Mouse (Mus musculus): ENCODE measurements around the gene Prss30.

Prss30 gene

DNA sequence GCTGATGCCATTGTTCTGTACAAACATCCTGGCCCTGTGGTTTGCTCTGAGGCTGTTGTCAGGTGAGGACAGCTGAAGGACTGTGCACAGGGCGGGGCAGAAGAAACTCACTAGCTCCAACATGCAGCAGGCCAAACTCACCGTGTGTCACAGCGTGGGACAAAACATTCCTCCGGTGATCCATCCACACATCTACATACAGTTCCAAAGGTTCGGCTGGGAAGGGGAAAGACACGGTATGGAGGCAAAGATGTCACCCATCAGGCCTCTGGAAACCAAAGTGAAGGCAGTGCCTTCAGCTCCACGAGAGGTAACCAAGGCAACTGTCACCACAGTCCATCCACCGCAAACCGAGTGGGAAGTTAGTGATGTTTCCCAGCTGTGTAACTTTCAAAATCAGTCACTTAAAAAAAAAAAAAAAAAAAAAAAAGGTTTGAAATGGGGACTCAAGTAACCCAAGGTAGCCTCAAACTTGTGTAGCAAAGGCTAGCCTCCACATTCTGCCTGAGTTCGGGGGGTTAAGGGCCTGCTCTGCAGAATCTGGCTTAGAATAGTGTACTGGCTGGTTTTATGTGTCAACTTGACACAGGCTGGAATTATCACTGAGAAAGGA, at the start of gene Prss30:
Gene Prss30, minus strand, starts transcription at position 270 of the 613 bp plus-strand sequence.
- no peak for DNase-seq (ENCODE audit: low spot score)

DNA sequence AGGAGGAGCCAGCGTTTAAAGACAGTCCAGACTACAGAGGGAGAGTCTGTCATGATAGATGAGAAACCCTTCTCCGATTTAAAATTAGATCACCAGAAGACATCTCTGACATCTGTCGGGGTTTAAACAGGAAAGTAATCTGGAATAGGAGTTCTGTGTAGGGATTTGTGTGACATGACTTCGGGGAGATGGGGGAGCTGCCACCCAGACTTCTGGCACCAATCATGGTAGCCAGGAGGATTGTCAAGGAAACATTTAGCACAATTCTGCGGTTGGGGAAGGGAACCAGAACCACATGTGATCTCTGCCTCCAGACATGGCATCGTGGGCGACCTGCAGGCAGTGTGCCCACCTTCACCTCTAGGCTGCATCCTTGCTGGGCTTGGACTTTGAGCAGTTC, 49.1 kb upstream of the Prss30 start:
- DNase-seq (ENCODE audit: low spot score) = no peak

GRCm38 (mm10) chr17:24021375-24022199, 41.2 kb upstream of the Prss30 start:
- DNase-seq (ENCODE audit: low spot score) = no peak

GRCm38 (mm10) chr17:24020696-24021095, 40.3 kb upstream of the Prss30 start:
- no peak for DNase-seq (ENCODE audit: low spot score)

GRCm38 (mm10) chr17:24015727-24016126, 35.4 kb upstream of the Prss30 start:
- DNase-seq (ENCODE audit: low spot score) = peak; percentile 55

- no peak for DNase-seq (ENCODE audit: low spot score)
These were observed 34.1 kb upstream of the Prss30 start for GRCm38 (mm10) chr17:24014433-24014965.

DNA sequence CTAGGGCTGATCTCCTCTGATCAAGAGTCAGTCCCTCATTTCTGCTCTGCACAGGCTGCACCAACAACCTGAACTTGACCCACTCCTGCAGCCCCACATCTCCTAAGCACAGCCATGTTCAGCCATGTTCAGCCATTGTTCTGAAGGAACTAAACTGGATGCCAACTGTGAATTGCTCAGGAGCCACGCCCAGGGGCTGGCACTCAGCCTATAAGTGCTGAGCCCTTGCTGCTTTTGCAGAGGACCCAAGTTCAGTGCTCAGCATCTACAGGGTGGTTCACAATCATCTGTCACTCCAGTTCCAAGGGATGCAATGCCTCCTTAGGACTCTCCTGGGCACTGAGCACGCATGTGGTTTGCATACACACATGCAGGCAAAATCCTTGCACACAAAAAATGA, 32.6 kb upstream of the Prss30 start:
- DNase-seq (ENCODE audit: low spot score) = no peak

GRCm38 (mm10) chr17:24009617-24010016, 29.3 kb upstream of the Prss30 start:
- DNase-seq (ENCODE audit: low spot score) = no peak

GRCm38 (mm10) chr17:24008105-24008504, 27.7 kb upstream of the Prss30 start:
- DNase-seq (ENCODE audit: low spot score) = no peak

- no peak for DNase-seq (ENCODE audit: low spot score)
These were observed 27.0 kb upstream of the Prss30 start for GRCm38 (mm10) chr17:24007391-24007790.

DNA sequence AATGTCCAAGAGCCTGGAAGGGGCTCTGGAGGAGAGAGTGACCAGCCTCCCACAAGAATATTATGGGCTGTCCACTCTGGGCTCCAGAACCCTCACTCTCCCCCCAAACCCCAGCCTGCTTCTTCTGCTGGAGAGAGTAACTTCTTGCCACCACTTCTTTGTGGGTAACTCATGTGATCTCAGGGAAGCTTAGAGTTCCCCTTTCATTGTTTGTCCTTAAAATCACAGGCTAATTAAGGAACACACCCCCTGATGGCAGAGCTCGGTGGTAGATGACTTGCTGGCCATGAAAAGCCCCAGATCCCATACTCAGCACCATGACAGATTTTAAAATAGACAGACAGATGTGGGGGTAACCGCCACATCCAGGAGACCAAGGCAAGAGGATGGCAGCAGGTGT, 26.6 kb upstream of the Prss30 start:
- no peak for DNase-seq (ENCODE audit: low spot score)

DNA sequence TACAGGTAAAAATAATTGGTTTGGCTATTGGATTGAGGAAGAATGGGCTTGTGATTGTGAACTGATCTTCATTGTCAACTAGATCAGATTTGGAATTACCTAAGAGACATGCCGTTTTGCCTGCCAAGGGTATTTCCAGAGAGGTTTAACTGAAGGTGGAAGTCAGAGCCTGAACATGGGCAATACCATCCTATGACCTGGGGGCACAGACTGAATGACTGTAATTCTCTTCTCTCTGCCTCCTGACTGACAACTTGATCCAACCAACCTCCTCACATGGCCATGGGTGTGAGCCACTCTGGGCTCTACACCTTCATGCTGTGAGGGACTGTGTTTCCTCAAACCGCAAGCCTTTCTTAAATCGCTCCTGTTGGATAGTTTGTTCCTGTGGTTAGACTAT, 24.7 kb upstream of the Prss30 start:
- no peak for DNase-seq (ENCODE audit: low spot score)

DNA sequence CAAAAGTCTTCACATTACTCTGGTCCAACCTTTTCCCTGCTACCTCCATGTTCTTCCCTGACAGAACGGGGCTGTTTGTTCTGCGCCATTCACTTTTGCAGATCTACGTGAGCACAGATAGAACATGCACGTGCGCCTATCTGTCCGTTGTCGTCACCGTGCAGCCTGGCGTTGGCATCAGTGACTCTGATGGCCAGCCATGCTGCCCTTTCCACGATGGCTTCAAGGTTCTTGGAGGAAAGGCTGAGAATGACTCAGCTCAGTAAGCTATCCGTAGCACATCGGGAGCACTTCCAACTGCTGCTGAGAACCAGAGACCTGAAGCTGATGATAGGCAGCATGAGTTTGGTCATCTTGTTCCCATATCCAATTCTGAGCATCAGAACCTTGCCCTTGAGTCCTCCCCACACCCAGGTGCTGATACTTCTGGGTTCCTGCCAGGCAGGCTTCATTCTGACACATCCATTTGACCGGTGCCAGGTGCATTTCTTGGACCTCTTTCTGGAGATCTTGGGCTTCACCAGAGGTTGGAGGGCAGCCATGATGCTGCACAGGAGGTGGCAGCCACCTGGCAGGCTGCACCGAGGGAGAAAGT, 23.8 kb upstream of the Prss30 start:
- no peak for DNase-seq (ENCODE audit: low spot score)

GRCm38 (mm10) chr17:24000404-24000803, 20.0 kb upstream of the Prss30 start:
- DNase-seq (ENCODE audit: low spot score) = no peak

- DNase-seq (ENCODE audit: low spot score) = no peak
These were observed 18.0 kb upstream of the Prss30 start for GRCm38 (mm10) chr17:23998383-23998782.

DNA sequence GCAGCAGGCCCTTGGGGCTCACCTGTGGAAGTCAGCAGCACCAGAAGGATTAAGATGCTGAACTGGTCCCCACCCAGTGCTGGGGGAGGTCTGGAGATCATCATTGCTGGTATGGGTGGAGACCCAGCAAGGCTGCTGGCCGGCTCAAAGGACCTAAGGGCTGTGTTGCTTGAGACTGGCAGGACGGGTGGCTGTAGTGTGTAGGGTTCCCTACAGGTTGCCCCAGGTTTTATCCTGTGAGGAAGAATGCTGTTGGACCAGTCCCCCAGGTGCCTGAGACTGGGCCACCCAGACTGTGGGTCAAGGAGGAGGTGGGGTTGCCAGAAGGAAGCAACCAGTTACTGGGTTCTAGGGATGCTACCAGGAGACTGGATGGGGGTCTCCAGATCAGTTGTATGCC, 17.5 kb upstream of the Prss30 start, which contains the start of gene Prss22:
Gene Prss22, minus strand, starts transcription at position 200 of the 400 bp plus-strand sequence.
- DNase-seq (ENCODE audit: low spot score) = no peak

DNA sequence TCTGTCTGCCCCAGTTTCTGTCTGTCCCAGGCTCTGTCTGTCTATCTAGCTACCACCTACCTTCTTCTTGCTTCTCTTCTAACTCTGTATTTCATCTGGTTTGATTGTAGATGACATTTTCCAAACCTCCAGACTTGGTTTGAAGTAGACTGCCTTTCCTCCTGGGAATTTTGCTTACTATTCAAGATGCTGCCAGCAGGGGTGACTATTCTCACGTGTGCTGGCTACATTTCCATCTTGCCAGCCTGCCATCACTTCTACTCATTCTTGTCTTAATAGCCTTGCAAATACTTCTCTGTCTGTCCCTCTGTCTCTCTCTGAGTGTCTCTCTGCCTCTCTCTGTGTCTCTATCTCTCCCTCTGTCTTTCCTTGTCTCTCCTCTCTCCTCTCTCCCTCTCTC, 15.1 kb upstream of the Prss30 start:
- no peak for DNase-seq (ENCODE audit: low spot score)

DNA sequence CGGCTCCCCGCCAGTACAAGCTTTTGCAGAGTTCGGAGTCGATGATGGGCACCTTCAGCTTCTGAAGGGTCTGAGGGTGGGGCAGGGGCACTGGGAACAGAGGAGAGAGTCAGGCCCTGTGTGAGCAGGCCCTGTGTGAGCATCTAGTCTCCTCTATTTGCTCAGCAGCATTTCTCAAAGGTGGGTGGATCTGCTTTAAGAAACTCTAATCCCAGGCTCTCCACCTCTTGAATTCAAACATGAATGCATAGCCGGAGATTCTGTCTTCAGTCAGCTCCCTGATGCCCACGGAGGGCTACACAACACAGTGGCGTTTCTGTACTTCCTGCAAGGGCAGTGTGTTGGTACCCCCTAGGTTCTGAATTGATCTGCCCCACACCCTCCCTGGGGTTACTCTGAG, 14.3 kb upstream of the Prss30 start:
- DNase-seq (ENCODE audit: low spot score) = no peak

GRCm38 (mm10) chr17:23993559-23994428, 13.4 kb upstream of the Prss30 start:
- peak; percentile 96 for DNase-seq (ENCODE audit: low spot score)

GRCm38 (mm10) chr17:23992789-23993553, 12.6 kb upstream of the Prss30 start:
- DNase-seq (ENCODE audit: low spot score) = no peak

DNA sequence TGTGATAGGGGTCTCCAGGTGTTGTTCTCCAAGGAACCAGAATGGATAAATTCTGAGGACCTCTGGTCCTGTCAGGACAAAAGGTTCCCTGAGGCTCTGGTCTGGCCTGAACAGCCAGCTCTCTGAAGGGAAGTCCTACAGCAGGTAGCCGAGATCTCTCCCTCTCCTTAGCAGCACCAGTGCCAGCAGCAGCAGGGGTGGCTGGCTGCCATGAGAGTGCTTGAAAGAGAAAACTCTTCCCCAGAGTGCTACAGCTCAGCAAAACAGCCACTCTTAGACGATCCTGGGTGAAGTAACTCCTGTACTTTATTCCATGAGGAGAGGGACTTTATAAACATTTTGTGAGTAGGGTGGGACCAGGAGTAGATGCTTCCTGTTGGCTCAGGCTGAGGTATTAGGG, 9.4 kb upstream of the Prss30 start:
- no peak for DNase-seq (ENCODE audit: low spot score)

Measured in embryo, embryonic 10.5 days (tissue).